Mouse (Mus musculus) heart, adult 2 months (tissue): ENCODE data around the gene Akr1c12.
"Not testable (repeated sequence)": the region's sequence is repeated elsewhere in the genome, so short reads cannot be mapped to it uniquely, and the experiment has no call there.

ENCODE experiments used
- CTCF ChIP-seq: fragments of 200-600 bp; IDR thresholded peaks from 2 replicates; pipeline ENCODE4 v1.8.1; 2022; ENCODE audit warnings: antibody characterized with exemption, mild to moderate bottlenecking, moderate library complexity
- EP300 ChIP-seq: fragments of 200-500 bp; IDR thresholded peaks from 2 replicates; pipeline ENCODE4 v1.6.1; 2011; ENCODE audit warnings: low read depth, low read length, control low read depth; ENCODE audit not compliant: insufficient read depth
- POLR2A ChIP-seq: fragments of 200-500 bp; IDR thresholded peaks from 2 replicates; pipeline ENCODE4 v1.6.1; 2011; ENCODE audit warnings: mild to moderate bottlenecking, low read depth, low read length, control low read depth; ENCODE audit not compliant: insufficient read depth

- TF ChIP-seq POLR2A, CTCF, EP300: not testable (repeated sequence)
Measured at GRCm38 (mm10) chr13:4256894-4257293, 22.3 kb downstream of the Akr1c12 start.
